Mouse (Mus musculus): ENCODE data around the gene Gm12248.

DNA sequence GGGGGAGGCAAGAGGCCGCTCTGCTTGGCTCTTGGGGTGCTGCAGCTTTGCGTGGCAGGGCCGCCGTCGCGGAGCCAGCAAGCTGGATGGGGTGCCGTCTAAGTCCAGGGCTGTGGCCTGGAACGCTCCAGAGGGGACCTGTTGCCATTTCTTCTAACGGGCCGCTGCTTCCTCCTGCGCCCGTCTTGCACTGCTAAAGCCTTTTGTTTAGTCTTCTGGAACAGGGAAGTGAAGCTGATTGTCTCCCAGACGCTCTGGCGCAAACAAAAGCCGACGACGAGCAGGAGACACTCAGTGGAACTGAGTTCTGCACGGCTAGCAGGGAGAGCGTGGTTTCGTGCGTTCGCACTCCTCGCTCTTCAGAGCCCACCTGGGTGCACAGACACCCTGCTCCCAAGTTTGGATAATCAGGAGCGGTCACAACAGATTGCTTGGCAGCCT, 11.4 kb upstream of the Gm12248 start:
- TF ChIP-seq CTCF (IDR thresholded peaks at IDR 0.05; ENCODE audit: low read depth, low read length) (no peak), POLR2A (IDR thresholded peaks at IDR 0.05; ENCODE audit: extremely low read depth, insufficient read depth, low read length) (no peak)
